Mouse (Mus musculus) forebrain, embryonic 10.5 days (tissue): ENCODE results near the gene Ccdc167. TPM values are rescaled to one million over a fixed set of nuclear protein-coding genes. Genes with fewer than 3 reads are reported as not detected.

Experiments used
- DNase-seq: peaks from one replicate; pipeline ENCODE4 v3.0.0-alpha.2; 2017; ENCODE audit warnings: low spot score; ENCODE audit errors: extremely low spot score
- H3K27ac ChIP-seq: fragments of 300-500 bp; sonication (generic); 2 replicates; pipeline ENCODE4 v1.5.1; 2016; ENCODE audit warnings: mild to moderate bottlenecking
- H3K27me3 ChIP-seq: fragments of 300-500 bp; sonication (generic); 2 replicates; pipeline ENCODE4 v1.6.1; 2016; ENCODE audit warnings: mild to moderate bottlenecking; ENCODE audit not compliant: poor library complexity, severe bottlenecking
- H3K36me3 ChIP-seq: fragments of 300-500 bp; sonication (generic); replicated peaks from 2 replicates; pipeline ENCODE4 v1.6.1; 2016; ENCODE audit warnings: mild to moderate bottlenecking, moderate library complexity
- H3K4me1 ChIP-seq: fragments of 300-500 bp; sonication (generic); 2 replicates; pipeline ENCODE4 v1.6.1; 2016
- H3K4me3 ChIP-seq: fragments of 300-500 bp; sonication (generic); 2 replicates; pipeline ENCODE4 v1.5.1; 2016; ENCODE audit warnings: mild to moderate bottlenecking, moderate library complexity
- H3K9me3 ChIP-seq: fragments of 300-500 bp; sonication (generic); 2 replicates; pipeline ENCODE4 v1.6.1; 2016; ENCODE audit warnings: mild to moderate bottlenecking, moderate library complexity
- WGBS: fragments of 180-500 bp; shearing (Covaris S2); methylation state at CpG from one replicate; pipeline ENCODE4 v1.1.7; 2016; 5-methylcytosine and 5-hydroxymethylcytosine counted together
- polyA plus RNA-seq: library from polyadenylated mRNA; unstranded; fragments of >200 nt; fragmentation: Nextera tagmentation; extraction: Ambion mirVana; gene quantifications from 2 replicates; pipeline ENCODE4 v1.2.1, GENCODE M21; 2016

The Ccdc167 gene
- polyA plus RNA-seq, 1 experiment from 2014 or later = 17.9 TPM

DNA sequence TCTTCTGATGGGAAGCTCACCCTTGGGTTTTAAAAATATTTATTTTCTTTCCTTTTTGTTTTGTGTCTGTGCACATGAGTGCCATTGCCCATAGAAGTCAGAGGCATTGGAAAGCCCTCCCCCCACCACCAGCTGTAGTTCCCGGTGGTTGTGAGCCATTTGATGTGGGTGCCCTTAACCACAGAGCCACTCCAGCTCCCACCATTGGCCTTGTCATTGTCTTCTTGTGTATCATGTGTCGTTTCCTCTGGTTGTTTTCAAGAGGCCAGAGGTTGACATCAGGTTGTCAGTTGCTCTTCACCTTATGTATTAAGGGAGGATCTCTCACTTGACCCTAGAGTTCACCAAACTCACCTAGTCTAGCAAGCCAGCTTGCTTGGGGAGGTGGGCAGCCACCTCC is 23.3 kb downstream of the Ccdc167 start:
- WGBS = 82% methylated on average over 2 of the region's 2 CpGs
- Histone ChIP-seq H3K4me1 (no peaks in the 10 kb centered on the region), H3K27ac (no peak overlapping the region), H3K36me3 (peaks cover 99% of the 10 kb centered on the region), H3K9me3 (no peaks in the 10 kb centered on the region), H3K27me3 (no peaks in the 10 kb centered on the region), H3K4me3 (no peak overlapping the region)
- DNase-seq = no peak

DNA sequence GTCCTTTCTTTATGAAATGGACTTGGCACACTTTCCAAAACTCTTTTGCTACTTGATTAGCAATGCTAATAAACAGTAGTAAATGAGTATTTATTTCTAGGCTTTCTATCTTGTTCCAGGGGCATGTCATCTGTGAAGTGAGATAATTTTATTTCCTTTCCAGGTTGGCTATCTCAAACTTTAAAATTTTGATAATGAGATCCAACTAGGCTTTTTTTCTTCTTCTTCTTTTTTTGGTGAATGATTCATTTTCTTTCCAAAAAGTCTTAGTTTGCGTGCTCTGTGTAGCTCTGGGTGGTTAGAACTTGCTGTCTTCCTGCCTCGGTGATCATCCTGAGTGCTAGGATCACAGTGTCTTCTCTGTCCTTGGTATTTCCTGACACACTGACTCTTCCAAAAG is 24.0 kb downstream of the Ccdc167 start:
- Histone ChIP-seq H3K4me3 (no peak overlapping the region), H3K9me3 (no peaks in the 10 kb centered on the region), H3K36me3 (peaks cover 99% of the 10 kb centered on the region), H3K27me3 (no peaks in the 10 kb centered on the region), H3K27ac (no peak overlapping the region), H3K4me1 (no peaks in the 10 kb centered on the region)
- no peak for DNase-seq
- WGBS = 95% methylated on average over 2 of the region's 2 CpGs

DNA sequence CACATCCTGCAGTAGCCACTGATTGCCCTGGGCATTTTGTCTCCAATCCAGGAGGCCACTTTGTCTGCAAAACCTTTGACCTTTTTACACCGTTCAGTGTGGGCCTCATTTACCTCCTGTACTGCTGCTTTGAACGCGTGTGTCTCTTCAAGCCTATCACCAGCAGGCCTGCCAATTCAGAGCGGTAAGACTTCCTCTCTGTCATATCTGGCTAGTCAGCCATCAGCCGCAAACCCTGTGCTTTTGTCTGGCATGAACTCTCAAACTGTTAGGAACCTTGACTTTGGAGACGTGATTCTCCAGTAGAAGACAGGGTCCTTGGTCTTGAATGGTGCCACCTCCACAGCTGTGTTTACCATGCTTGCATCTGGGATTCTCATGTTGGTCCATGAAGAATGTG is 26.6 kb downstream of the Ccdc167 start:
- no peaks in the 10 kb centered on the region for H3K27me3 ChIP-seq
- no peaks in the 10 kb centered on the region for H3K9me3 ChIP-seq
- H3K27ac ChIP-seq = no peak overlapping the region
- DNase-seq = no peak
- H3K4me3 ChIP-seq = no peak overlapping the region
- no peaks in the 10 kb centered on the region for H3K4me1 ChIP-seq
- 90% methylated on average over 6 of the region's 6 CpGs for WGBS
- H3K36me3 ChIP-seq = peaks cover 99% of the 10 kb centered on the region

DNA sequence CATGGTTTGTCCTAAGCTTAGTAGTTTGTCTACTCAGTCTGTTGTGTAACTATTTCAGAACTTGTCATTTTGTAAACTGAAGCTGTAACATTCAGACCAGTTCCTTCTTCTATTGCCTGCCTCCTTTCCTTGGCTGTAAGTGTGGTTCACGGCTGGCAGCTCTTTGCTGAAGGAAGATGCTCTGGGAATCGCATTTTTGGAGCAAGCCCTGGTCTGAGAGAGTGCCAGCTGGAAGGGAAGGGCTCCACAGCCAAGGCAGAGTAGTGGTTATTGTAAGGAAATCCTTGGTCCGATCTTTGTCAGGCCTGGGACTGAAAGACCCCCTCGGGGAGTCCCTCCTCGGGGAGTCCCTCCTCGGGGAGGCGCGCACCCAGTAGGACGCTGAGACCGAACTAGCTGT is 28.2 kb downstream of the Ccdc167 start:
- Histone ChIP-seq H3K36me3 (peaks cover 99% of the 10 kb centered on the region), H3K27me3 (no peaks in the 10 kb centered on the region), H3K9me3 (no peaks in the 10 kb centered on the region), H3K4me1 (no peaks in the 10 kb centered on the region), H3K27ac (no peak overlapping the region), H3K4me3 (no peak overlapping the region)
- 95% methylated on average over 10 of the region's 10 CpGs for WGBS
- DNase-seq = no peak

DNA sequence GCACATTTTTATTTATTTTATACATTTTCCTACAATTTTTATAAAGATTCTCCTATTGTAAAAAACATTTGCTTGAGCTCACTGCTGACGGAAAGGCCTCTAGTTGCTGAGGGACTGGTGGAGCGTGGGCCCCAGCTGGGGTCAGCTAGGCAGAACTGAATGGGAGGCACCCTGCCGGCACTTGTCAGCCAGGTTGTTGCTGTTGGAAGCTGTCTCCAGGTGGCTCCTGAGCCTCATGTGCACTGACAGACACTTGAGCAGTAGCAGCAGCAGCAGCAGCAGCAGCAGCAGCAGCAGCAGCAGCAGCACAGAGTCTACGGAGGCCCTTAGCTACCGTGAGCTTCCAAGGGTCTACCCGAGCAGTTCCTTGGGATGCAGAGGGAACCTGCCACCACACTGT is 29.5 kb downstream of the Ccdc167 start:
- H3K27ac ChIP-seq = no peak overlapping the region
- whole genome bisulfite sequencing = 86% methylated on average over 6 of the region's 6 CpGs
- no peaks in the 10 kb centered on the region for H3K9me3 ChIP-seq
- no peaks in the 10 kb centered on the region for H3K27me3 ChIP-seq
- H3K4me3 ChIP-seq = no peak overlapping the region
- H3K4me1 ChIP-seq = no peaks in the 10 kb centered on the region
- no peak for DNase-seq
- peaks cover 99% of the 10 kb centered on the region for H3K36me3 ChIP-seq

DNA sequence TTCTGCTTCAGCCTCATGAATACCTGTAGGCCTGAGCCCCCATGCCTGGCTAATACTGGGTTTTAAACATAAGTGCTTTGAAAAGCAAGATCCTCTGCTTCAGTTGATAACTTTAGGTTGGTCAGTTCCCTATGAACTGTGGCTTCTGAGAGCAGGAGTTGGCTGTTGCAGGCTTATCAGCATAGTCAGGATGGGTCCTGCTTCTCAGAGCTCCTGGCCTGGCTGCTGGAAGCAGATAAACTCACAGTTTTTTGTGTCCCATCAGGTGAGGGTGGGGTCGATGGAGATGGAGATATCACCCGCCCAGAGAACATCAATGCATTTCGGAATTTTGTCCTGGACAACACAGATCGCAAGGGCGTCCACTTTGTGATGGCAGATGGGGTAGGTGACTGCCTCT is 30.1 kb downstream of the Ccdc167 start:
- Histone ChIP-seq H3K9me3 (no peaks in the 10 kb centered on the region), H3K27me3 (no peaks in the 10 kb centered on the region), H3K27ac (no peak overlapping the region), H3K4me3 (no peak overlapping the region), H3K36me3 (peaks cover 100% of the 10 kb centered on the region), H3K4me1 (no peaks in the 10 kb centered on the region)
- no peak for DNase-seq
- 91% methylated on average over 5 of the region's 5 CpGs for WGBS

DNA sequence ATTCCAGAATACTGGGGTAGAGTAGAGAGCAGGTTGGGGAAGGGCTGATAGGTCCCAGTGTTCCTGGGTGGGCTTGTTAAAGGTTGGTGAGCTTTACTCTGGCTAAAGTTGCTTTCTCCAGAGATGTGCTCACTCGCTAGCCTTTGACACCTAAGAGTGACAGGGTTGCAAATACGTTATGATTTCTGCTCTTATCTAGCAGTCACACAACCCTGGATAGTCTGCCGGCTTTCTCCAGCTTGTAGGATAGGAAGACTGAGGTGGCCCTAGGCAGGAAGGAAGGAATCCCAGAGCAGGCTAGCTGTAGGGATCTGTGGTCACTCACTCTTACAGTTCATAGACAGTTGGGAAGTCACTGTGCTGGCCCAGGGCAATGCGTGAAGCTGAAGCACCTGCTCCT is 32.6 kb downstream of the Ccdc167 start:
- peaks cover 100% of the 10 kb centered on the region for H3K36me3 ChIP-seq
- DNase-seq = no peak
- H3K27me3 ChIP-seq = no peaks in the 10 kb centered on the region
- no peaks in the 10 kb centered on the region for H3K4me1 ChIP-seq
- H3K9me3 ChIP-seq = no peaks in the 10 kb centered on the region
- no peak overlapping the region for H3K27ac ChIP-seq
- 94% methylated on average over 4 of the region's 4 CpGs for WGBS
- no peak overlapping the region for H3K4me3 ChIP-seq

DNA sequence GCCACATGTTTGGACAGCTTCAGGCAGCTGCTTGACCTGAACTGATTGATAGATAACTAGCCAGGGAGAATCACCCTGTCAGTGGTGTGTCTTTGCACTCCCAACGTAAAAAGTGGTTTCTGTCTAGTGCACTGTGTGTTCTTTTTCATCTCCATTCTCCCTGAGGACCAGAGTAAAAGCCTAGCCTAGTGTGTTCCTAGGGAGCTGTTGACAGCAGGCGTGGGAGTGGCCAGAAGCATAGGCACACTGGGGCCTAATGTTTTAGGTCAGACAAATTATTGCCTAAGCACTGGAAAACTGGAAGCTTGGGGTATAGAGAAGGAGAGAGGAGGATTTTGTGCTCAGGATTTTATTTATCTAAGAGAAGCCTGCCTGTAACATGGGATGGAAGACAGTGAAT is 33.7 kb downstream of the Ccdc167 start:
- no peak overlapping the region for H3K27ac ChIP-seq
- no peak overlapping the region for H3K4me3 ChIP-seq
- peaks cover 100% of the 10 kb centered on the region for H3K36me3 ChIP-seq
- H3K4me1 ChIP-seq = no peaks in the 10 kb centered on the region
- DNase-seq = no peak
- H3K27me3 ChIP-seq = no peaks in the 10 kb centered on the region
- H3K9me3 ChIP-seq = no peaks in the 10 kb centered on the region
- WGBS = 89% methylated on average over 2 of the region's 2 CpGs

DNA sequence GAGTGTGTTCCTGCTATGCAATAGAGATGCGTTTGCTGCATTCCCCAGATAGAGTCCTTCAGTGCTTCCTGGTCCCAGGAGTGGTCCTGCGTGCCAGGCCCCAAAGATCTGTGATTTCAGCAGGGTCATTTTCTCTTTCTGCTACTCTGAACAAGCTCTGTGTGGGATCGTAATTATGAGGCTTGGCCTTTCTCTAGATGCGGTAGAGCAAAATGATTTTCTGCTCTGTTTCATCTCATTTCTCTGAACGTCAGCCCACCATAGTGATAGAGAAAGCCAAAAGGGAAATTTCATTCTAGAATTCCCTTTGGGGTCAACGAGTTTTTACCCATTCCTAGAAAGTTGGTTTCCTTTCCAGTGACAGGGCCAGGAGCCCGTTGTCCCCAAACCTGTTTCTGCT is 34.6 kb downstream of the Ccdc167 start:
- no peaks in the 10 kb centered on the region for H3K9me3 ChIP-seq
- no peak overlapping the region for H3K4me3 ChIP-seq
- H3K4me1 ChIP-seq = no peaks in the 10 kb centered on the region
- H3K27ac ChIP-seq = no peak overlapping the region
- no peaks in the 10 kb centered on the region for H3K27me3 ChIP-seq
- DNase-seq = no peak
- H3K36me3 ChIP-seq = peaks cover 100% of the 10 kb centered on the region
- 81% methylated on average over 7 of the region's 7 CpGs for WGBS

DNA sequence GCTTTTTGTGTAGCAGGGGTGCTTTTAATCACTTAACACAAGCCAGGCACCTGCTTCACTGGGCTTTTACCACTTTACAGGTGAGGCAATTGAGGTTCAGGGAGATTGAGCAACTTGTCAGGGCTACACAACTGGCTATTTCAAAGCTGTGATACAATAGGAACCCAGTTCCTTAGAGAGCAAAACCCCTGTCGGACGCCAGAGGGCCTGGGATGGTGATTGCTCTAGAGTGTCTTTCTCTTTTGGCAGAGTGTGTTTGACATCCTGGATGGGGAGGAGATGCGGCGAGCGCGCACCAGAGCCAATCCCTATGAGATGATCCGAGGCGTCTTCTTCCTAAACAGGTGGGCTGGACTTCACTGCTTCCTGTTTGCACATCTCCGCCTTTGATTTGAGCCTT is 35.2 kb downstream of the Ccdc167 start:
- DNase-seq = no peak
- Histone ChIP-seq H3K27ac (no peak overlapping the region), H3K36me3 (peaks cover 100% of the 10 kb centered on the region), H3K4me1 (no peaks in the 10 kb centered on the region), H3K9me3 (no peaks in the 10 kb centered on the region), H3K27me3 (no peaks in the 10 kb centered on the region), H3K4me3 (no peak overlapping the region)
- 94% methylated on average over 9 of the region's 9 CpGs for WGBS

DNA sequence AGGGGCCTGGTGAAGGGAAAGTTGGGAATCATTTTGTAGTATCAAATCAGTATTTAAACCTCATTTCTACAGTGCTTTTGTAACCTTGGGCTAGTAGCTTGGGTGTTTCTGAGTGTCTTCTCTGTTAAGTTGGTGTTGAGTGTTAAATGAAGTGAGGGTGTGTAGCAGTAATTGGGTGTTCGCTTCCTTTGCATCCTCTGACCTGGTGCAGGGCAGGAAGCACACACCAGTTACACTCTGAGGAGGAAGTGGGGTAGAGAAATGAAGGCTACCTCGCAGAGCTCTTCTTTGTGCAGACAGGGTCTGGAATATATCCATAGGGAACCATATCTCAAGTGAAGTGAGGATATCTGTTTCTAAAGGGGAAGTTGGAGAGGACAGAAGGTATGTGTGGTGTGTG is 35.9 kb downstream of the Ccdc167 start:
- H3K27ac ChIP-seq = no peak overlapping the region
- WGBS = 94% methylated on average over 2 of the region's 2 CpGs
- H3K36me3 ChIP-seq = peaks cover 100% of the 10 kb centered on the region

DNA sequence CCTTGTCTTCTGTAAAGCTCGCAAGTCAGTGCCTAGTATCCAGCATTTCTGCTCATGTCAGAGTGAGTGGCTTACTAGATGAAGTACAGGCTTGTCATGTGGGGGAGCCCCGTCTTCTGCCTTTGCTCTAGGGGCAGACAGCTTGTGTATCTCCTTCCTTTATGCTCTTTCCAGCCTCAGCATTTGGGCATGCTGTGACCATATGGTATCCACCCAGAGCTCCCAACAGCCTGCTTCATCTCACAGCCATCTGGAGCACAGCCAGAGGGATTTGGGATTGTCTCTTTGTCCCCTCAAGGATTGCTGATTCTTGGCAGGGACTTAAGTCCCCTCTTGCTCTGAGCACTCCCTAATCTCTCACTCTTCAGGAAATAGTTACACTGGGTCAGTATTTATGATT is 36.7 kb downstream of the Ccdc167 start:
- WGBS = 95% methylated on average over 2 of the region's 2 CpGs

More for the DNA sequence above, 35.9 kb downstream of the Ccdc167 start:
- no peaks in the 10 kb centered on the region for H3K9me3 ChIP-seq
- H3K4me1 ChIP-seq = no peaks in the 10 kb centered on the region
- H3K4me3 ChIP-seq = no peak overlapping the region
- H3K27me3 ChIP-seq = no peaks in the 10 kb centered on the region
- no peak for DNase-seq

DNA sequence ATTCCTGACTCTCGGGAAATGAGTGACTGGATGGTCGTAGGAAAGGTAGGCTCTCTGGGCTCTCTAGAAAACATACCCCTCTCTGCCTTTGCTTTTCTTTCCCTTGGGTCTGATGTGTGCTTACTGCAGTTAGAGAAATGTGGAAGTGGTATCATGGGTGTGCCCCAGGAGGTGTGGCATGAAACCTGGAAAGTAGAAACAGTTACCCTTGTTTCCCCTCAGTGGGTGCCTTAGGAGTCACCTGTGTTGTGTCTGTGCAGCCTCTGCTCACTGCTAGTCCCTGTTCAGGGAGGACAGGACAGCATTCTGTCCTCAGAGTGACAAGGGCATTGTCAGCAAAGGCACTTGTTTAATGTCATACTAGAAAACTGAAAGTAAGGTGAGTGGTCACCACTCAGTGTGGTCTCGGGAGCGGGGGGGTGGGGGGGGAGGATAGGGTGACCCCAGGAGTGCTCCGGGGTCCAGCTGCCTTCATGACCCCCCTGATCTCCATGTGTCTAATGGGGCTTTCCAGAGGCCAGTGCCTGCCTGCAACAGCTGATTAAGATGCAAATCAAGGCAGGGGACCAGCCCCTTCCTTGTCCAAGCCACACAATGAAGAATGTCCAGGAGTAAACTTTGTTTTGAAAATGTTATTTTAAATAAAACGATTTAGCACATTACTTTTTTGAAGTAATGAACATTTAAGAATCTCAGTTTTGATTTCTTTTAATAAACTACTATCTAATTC is 37.6 kb downstream of the Ccdc167 start:
- no peak for DNase-seq
- H3K27ac ChIP-seq = no peak overlapping the region
- 93% methylated on average over 6 of the region's 6 CpGs for WGBS
- H3K9me3 ChIP-seq = no peaks in the 10 kb centered on the region
- no peak overlapping the region for H3K4me3 ChIP-seq
- no peaks in the 10 kb centered on the region for H3K27me3 ChIP-seq
- H3K36me3 ChIP-seq = peaks cover 100% of the 10 kb centered on the region
- H3K4me1 ChIP-seq = no peaks in the 10 kb centered on the region

More for the DNA sequence above, 36.7 kb downstream of the Ccdc167 start:
- DNase-seq = no peak
- Histone ChIP-seq H3K4me1 (no peaks in the 10 kb centered on the region), H3K9me3 (no peaks in the 10 kb centered on the region), H3K4me3 (no peak overlapping the region), H3K27ac (no peak overlapping the region), H3K27me3 (no peaks in the 10 kb centered on the region), H3K36me3 (peaks cover 100% of the 10 kb centered on the region)

DNA sequence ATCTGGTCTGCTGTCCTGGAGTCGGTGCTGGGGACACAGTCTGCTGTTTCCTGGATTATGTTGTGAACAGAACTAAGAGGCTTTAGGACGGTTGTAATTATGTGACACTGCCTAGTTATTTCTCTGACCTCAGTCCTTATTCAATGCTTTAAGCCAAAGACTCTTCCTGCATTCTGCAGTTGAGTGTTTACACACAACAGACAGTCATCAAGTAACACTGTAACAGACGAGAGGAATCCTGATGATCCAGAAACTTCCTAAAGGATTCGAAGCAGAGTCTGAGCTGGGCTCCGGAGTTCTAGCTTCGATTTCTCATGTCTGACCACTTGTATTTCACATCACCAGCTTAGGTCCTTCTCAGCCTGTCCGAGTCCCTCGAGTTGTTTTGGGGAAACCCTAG is 38.3 kb downstream of the Ccdc167 start:
- no peak for DNase-seq
- Histone ChIP-seq H3K27ac (no peak overlapping the region), H3K4me1 (no peaks in the 10 kb centered on the region), H3K36me3 (peaks cover 100% of the 10 kb centered on the region), H3K9me3 (no peaks in the 10 kb centered on the region), H3K4me3 (no peak overlapping the region), H3K27me3 (no peaks in the 10 kb centered on the region)
- WGBS = 94% methylated on average over 8 of the region's 8 CpGs
